In genomic region chr2:11971972-11972371, GRCm38 (mm10) we compare ENCODE assay signal across 14 mouse cellular contexts.
"Had no signal": no experiment of that assay in that cellular context is flagged by ENCODE, and none has a peak within 500 bp of the region (broad histone marks: within the 10 kb centered on the region; RNA-seq: fewer than 3 reads in every experiment).

No protein-coding gene starts in this region.

- ATAC-seq: midbrain, embryonic 16.5 days had no signal

- DNase-seq: lung, adult 18-20 months; lung, embryonic 14.5 days; lung, postnatal 10 days; lung, postnatal 4 days; midbrain, embryonic 14.5 days; retina, postnatal 1 day; right cerebral cortex, adult 18-20 months; right cerebral cortex, postnatal 25 days; right cerebral cortex, postnatal 4 days; spleen, adult 18-20 months; thymus, adult 18-20 months; thymus, postnatal 14 days; thymus, postnatal 36 days had no signal
